Mouse (Mus musculus) ES-E14 (cell line): ENCODE measurements around the gene Btbd16.

Experiments used
- CHD2 ChIP-seq: IDR thresholded peaks from 2 replicates; pipeline ENCODE4 v1.6.1; 2014; ENCODE audit warnings: mild to moderate bottlenecking, low read depth, low read length, inconsistent platforms
- HCFC1 ChIP-seq: IDR thresholded peaks from 2 replicates; pipeline ENCODE4 v1.6.1; 2012; ENCODE audit warnings: low read length, inconsistent platforms, borderline replicate concordance; ENCODE audit not compliant: insufficient read depth
- MAFK ChIP-seq: IDR thresholded peaks from 2 replicates; pipeline ENCODE4 v1.6.1; 2014; ENCODE audit warnings: mild to moderate bottlenecking, low read depth, low read length, inconsistent platforms; ENCODE audit not compliant: insufficient read depth
- ZC3H11A ChIP-seq: IDR thresholded peaks from 2 replicates; pipeline ENCODE4 v1.6.1; 2012; ENCODE audit warnings: low read depth, mild to moderate bottlenecking, inconsistent platforms, low read length, borderline replicate concordance
- ZNF384 ChIP-seq: IDR thresholded peaks from 2 replicates; pipeline ENCODE4 v1.6.1; 2012; ENCODE audit warnings: low read depth, low read length, inconsistent platforms

DNA sequence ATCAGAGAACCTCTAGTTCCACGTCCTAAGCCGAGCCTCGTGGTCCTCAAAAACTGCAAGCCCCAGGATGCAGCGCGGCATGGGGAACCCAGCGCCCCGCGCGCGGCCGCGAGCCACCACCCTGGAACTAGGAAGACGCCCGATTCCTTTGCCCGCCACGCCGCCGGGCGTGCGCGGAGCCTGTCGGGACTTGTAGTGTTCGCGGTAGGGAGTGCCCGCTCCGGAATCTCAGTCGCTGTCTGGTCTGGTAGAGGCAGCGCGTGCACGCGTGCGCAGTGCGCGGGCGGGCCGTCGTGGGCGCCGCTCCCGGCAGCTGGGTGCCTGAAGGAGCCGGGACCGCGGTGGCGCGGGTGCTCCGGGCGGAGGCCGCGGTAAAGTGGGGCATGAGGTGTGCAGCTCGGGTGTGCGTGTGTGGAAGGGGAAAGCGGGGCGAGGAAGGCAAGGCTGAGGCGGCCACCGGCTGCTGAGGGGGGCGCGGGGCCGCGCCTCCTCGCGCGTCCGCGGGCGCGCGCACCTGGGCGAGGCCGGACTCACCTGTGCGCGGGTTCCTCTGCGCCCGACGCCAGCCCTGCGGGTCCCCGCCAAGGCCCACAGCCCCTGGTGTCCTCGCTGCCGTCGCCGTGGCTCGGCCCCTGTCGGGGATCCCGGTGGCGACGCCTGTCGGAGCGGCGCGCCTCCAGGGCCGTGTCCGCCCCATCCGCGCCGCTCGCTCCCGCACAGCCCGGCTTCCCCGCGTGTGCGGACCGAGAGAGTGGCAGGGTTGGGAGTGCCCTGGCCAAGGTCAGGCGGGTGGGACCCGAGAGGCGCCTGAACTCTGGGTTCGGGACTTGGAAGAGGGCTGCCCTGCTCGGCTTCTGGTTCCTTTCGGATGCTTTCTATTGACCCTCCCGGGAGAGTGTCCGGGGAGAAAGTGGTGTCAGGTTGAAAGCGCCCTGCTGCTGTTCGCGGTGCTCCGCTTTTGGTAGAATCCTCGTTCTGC lies 92.0 kb downstream of the Btbd16 start, which contains the start of gene Plekha1:
- no peak for TF ChIP-seq ZC3H11A
- no peak for TF ChIP-seq CHD2
- peak; percentile 98 for TF ChIP-seq HCFC1
- TF ChIP-seq ZNF384: no peak
- 0 out of 2 replicates have a peak, but pooled peaks have one; percentile 14 for TF ChIP-seq MAFK
